Mouse (Mus musculus) gastrocnemius, postnatal 36 days (tissue): Measurements from ENCODE around the gene Bms1. TPM values are rescaled to one million over a fixed set of nuclear protein-coding genes. Genes with fewer than 3 reads are reported as not detected.

Source experiments
- DNase-seq, 2 experiments: peaks; one replicate each; pipeline ENCODE4 v3.0.0; 2022
- intact Hi-C: fragments of 180-260 bp; cut with DNase I; formaldehyde crosslinking; loops from one replicate; pipeline ENCODE4 v1.15.1; 2025
- microRNA-seq, 2 experiments: library from miRNA; unstranded; fragments of <30 nt; microRNA quantifications; one replicate each; pipeline ENCODE4 v1.2.0; 2021
- total RNA-seq, 2 experiments: library from RNA; stranded (reverse); gene quantifications; 2 replicates each; pipeline ENCODE4 v1.2.3; 2021

The Bms1 gene
- total RNA-seq, 2 experiments from 2014 or later, result 23.0 to 23.3 TPM

DNA sequence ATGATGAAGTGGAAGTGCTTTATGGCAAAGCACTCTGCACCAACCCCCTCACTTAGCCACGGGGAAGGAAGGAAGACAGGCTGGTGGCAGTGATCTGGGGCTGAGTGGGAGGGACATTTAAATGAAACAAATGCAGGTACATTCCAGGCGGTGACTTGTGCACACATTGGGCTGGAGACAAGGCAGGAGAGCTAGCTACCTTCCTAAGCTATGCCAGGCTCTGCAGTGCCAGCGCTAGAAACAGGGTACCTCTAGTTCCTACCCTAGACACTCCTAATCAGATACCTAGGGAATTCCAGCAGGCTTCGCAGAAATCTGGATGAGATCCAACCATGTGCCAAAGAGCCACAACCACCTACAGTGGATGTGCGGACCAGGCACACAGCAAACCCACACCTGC lies 46.5 kb downstream of the Bms1 start:
- intact Hi-C loops, result loop anchor here (10.0 kb wide), 1 partner anchor 438 kb away; the partner anchor contains the start of gene Fxyd4
- no peak for DNase-seq

DNA sequence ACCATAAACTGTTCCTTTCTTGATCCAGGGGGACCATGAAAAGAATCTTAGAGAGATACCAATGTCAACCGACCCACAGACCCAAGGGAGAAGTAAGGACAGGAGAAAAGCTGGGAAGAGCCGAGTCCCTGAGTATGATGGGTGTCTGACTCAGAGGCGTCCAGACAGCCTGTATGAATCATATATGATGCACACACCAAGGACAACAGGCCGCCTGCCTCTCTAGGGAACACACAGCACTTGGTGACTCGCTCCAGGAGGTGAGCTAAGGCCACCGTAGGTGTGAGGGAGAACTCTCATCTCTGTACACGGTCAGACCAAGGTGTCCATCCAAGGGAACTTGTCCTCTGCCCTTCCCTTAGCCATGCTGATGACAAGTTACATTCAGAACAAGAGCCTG lies 51.8 kb downstream of the Bms1 start:
- no peak for DNase-seq
- intact Hi-C loops, result no loop called here

DNA sequence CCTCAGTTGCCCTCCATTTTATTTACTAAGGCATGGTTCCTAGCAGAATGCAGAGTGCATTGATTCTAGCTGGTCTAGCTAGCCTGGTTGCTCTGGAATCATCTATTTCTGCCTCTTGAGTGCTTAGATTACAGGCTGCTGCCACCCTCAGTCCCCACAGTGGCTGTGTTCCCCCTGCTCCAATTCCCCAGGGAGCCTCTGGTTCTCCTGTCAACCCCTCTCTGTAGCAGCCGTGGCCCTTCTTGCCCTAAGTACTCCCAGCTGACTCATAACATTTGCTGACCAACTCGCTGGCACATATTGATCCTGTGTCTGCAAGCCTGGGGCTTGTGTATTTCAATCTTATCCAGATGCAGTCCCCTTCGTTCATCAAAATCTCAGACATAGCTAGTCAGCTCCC lies 53.1 kb downstream of the Bms1 start:
- no peak for DNase-seq
- intact Hi-C loops, result no loop called here

- DNase-seq, result no peak
- intact Hi-C loops, result no loop called here
These were observed 53.5 kb downstream of the Bms1 start for GRCm38 (mm10) chr6:118365781-118366180.

DNA sequence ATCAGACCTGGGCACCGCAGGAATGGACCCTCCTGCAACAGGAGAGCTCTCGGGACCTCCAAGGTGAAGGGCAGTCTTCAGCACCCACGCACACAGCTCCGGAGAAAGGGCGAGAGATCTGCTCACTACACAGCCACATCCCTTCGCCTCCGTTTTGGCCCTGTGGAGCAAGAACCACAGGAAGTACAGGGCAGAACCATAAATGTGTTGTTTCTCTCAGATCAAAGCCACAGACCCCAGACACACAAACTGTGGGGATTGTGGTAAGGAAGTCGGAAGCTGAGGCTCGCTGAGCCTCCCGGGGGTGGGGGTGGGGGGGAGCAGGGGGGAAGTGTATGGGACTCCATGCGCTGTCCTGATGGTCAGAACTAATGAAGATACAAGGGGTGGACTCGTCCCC lies 68.9 kb downstream of the Bms1 start:
- no peak for DNase-seq
- intact Hi-C loops, result loop anchor here (5.0 kb wide), 1 partner anchor 58 kb away; no protein-coding TSS in a partner anchor

GRCm38 (mm10) chr6:118348186-118348585 lies 71.1 kb downstream of the Bms1 start:
- DNase-seq, result no peak
- intact Hi-C loops, result no loop called here

DNA sequence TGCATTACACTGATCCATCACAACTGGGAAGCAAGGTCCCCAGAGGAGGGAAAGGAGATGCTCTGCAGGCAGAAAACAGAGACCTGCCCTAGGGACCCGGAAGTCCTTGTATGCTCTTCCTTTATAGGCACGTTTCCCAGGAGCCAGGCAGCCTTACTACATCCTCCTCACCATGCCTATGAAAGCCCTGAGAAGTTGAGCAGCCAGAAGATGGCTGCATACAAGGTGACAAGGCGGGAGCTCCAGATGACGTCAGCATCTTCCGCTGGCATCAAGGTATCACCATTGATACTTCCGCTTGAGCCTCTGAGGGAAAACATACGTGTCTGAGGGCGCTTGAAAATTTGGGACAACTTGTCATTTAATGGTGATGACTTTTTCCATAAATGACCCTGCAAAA lies 72.0 kb downstream of the Bms1 start:
- no peak for DNase-seq
- intact Hi-C loops, result no loop called here

- intact Hi-C loops, result no loop called here
- DNase-seq, result peak in 1 of 2 experiments; percentile 16
These were observed 77.3 kb downstream of the Bms1 start for GRCm38 (mm10) chr6:118341861-118342485.

DNA sequence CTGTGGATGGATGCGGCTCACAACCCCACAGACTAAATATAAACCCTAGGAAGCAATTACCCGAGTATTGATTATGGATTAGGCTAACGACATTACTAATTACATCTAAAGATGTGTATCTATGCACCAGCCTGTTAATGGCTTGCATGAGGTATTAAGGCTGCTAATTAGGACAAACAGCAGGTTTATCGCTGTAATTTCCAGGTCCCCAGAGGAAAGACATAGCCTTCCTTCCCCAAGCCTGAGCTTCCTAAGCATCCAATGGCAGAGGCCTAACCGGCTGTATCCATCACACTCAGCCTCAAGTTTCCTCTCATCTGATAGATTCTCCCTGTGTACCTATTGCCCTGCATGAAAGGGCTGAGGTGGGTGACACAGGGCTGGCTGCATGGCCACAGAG lies 81.6 kb downstream of the Bms1 start:
- no peak for DNase-seq

GRCm38 (mm10) chr6:118336541-118337480 lies 82.5 kb downstream of the Bms1 start:
- intact Hi-C loops, result no loop called here

More for the DNA sequence above, 81.6 kb downstream of the Bms1 start:
- intact Hi-C loops, result no loop called here

GRCm38 (mm10) chr6:118335934-118336450 lies 83.3 kb downstream of the Bms1 start:
- no peak for DNase-seq
- intact Hi-C loops, result no loop called here

More at GRCm38 (mm10) chr6:118336541-118337480, 82.5 kb downstream of the Bms1 start:
- DNase-seq, result no peak

DNA sequence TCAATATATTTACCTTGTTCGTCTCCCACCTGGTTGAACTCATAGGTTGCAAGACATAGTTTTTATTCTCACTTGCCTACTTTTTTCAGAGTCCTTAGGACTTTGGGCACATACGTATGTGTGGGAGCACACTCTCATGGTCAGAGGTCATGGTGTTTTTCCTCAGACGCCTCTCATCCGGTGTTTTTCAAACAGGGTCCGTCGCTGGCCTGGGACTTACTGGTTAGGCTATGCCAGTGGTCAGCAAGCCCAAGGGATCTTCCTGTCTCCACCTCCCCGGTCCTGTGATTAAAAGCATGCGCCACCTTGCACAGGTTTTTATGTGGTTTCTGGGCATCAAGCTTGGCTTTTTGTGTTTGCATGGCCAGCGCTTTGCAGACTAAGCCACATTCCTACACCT lies 85.4 kb downstream of the Bms1 start:
- intact Hi-C loops, result no loop called here
- no peak for DNase-seq

Small RNA genes lying within 50 kb of the gene (microRNA-seq; reads per million reads assigned to microRNA genes)
- 0 reads per million in 2 experiments for gene Gm25953

Other genes with a start within 250 kb of the Bms1 start
- 1 to 10 TPM; 5.2 to 8.0 TPM for gene Ret, start 221.8 kb downstream of the Bms1 start, total RNA-seq
- 1 to 10 TPM in 1 of 2 experiments, under 1 TPM in 1; 0.79 to 1.3 TPM for gene Zfp248, start 36.1 kb upstream of the Bms1 start, total RNA-seq
- 1 to 10 TPM; 6.3 to 8.0 TPM for gene Zfp9, start 59.8 kb upstream of the Bms1 start, total RNA-seq
- 1 to 10 TPM; 1.7 to 1.9 TPM for gene Ankrd26, start 142.8 kb upstream of the Bms1 start, total RNA-seq